Mouse (Mus musculus): ENCODE measurements around the gene Ptcd1. TPM values are rescaled to one million over a fixed set of nuclear protein-coding genes. Genes with fewer than 3 reads are reported as not detected.
"Not testable (repeated sequence)": the region's sequence is repeated elsewhere in the genome, so short reads cannot be mapped to it uniquely, and the experiment has no call there.

Gene Ptcd1
- polyA plus RNA-seq, 1 experiment from 2014 or later: 26.5 TPM

DNA sequence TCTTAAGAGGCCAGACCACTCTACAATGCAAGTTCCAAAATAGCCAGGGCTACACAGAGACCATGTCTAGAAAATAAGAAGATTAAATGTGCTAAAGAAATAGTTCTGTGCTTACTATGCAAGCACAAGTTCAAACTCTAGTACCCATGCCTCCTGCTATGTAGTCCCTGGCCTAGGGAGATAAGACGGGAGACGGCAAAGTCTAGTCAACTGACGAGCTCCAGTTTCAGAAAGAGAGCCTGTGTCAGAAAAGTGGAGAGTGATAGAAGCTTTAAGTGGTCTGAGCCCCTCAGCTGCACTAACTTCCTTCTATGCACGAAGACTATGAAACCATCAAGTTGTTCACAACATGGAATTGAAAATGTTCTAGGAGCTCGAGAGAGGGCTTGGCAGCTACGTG, 17.6 kb downstream of the Ptcd1 start:
- Histone ChIP-seq H3K9me3 (no peaks in the 10 kb centered on the region), H3K4me3 (no peak overlapping the region), H3K4me2 (no peak overlapping the region), H3K27ac (no peak overlapping the region), H3K9ac (no peak overlapping the region), H3K36me3 (replicated peaks) (peaks cover 78% of the 10 kb centered on the region), H3K27me3 (replicated peaks) (no peaks in the 10 kb centered on the region), H3K4me1 (no peaks in the 10 kb centered on the region)
- 96% methylated on average over 6 of the region's 6 CpGs for WGBS
- ATAC-seq (replicated peaks): no peak

DNA sequence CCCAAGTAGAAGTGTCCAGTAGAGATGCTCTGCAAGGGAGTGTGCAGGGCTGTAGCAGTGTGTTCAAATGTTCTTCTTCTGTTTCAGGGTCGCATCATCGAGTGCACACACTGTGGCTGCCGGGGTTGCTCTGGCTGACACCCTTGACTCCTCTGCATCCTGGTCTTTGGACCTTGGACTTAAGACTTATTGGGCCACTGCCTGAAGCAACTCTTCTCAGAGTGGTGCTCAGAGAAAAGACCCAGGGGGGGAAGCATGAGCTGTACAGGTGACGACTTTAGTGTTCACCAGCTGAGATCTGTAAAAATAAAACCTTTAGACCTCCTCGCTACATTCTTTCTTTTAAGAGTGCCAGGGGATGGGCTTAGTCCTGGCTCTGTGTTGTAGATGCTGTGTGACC, 19.2 kb downstream of the Ptcd1 start:
- Histone ChIP-seq H3K27ac (no peak overlapping the region), H3K4me3 (no peak overlapping the region), H3K27me3 (replicated peaks) (no peaks in the 10 kb centered on the region), H3K36me3 (replicated peaks) (peaks cover 76% of the 10 kb centered on the region), H3K9me3 (no peaks in the 10 kb centered on the region), H3K4me2 (no peak overlapping the region), H3K9ac (no peak overlapping the region), H3K4me1 (no peaks in the 10 kb centered on the region)
- 96% methylated on average over 5 of the region's 5 CpGs for WGBS
- no peak for ATAC-seq (replicated peaks)

DNA sequence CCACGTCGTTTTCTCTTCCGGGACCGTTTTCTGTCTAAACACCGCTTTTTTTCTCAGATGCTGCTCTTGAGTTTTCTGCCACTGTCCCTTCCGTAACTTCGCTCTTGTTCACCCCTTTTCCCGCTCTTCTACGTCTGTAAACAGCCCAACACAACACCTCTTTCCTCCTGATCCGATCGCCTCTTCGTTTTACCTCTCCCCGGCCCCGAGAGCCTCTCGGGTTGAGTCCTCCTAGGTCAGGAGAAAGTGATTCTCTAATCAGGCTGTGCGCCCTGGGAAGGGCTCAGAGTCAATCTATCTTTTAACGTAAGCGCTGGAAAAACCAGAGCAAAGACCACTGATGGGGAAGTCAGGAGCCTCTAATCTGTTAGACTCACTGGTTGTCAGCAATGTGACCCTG, 26.3 kb downstream of the Ptcd1 start:
- H3K4me1 ChIP-seq: peaks cover 27% of the 10 kb centered on the region
- peak overlapping the region; percentile 87 for H3K4me3 ChIP-seq
- no peaks in the 10 kb centered on the region for H3K9me3 ChIP-seq
- peak overlapping the region; percentile 96 for H3K27ac ChIP-seq
- H3K9ac ChIP-seq: peak overlapping the region; percentile 88
- peaks cover 27% of the 10 kb centered on the region; the same call in 1 of the 2 replicates for H3K36me3 ChIP-seq (replicated peaks)
- no peaks in the 10 kb centered on the region for H3K27me3 ChIP-seq (replicated peaks)
- H3K4me2 ChIP-seq: peak overlapping the region; percentile 84
- peak; percentile 1; the same call in 1 of the 2 replicates for ATAC-seq (replicated peaks)
- under 1% methylated on average over 18 of the region's 18 CpGs for WGBS

DNA sequence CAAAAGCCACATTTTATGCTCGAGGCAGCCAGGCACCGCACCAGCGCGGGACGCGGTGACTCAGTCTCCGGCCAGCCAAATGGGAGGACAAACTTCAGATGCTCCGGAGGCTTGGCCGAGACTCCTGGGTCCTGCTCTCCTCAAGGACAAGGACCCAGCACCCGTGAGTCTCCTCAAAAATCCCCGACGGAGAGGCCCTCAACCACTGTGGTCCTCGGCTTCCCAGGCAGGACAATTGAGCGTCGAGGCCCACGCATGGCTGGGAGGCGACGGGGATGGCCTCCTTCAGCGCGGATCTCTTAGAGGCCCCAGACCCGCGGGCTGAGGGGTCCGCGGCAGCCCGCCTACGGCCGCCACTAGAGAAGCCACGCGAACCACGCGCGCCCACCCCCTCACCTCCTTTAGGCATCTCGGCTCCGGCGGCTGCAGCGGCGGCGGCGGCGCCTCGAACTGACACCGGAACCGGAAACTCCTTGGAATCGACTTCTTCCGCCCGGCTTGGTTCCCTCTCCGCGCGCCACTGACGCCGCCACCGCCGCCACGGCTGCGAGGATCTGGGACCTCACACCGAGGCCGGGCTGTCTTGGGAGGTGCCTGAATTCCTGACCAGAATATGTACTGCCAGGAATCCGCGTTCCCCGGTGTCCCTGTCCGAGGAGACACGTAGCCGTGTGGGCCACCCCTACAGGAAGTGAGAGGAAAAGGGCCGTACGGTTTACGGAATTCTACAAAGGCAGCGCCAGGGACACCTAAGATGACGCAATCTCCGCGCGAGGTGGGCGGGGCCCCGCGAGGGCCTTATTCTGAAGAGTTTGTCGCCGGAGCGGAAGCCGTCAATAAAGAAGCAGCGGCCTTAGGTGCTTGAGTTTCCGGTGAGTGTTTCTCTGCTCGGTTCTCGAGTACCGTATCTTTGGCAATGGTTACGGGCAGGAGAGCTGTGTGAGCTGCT, 27.1 kb downstream of the Ptcd1 start, which contains the start of the genes Pdap1 and Bud31:
Gene Pdap1 (minus strand): TSS at position 668 of the 949 bp plus-strand sequence.
Gene Bud31 (plus strand): TSS at position 792 of the 949 bp plus-strand sequence.
- Histone ChIP-seq H3K36me3 (replicated peaks) (peaks cover 27% of the 10 kb centered on the region), H3K9ac (peak within 1 kb of the TSS; percentile 88), H3K4me1 (peaks cover 27% of the 10 kb centered on the region), H3K27me3 (replicated peaks) (no peaks in the 10 kb centered on the region), H3K4me3 (peak within 1 kb of the TSS; percentile 87), H3K4me2 (peak within 1 kb of the TSS; percentile 84), H3K9me3 (no peaks in the 10 kb centered on the region), H3K27ac (peak within 1 kb of the TSS; percentile 96)
- peak; percentile 94 for ATAC-seq (replicated peaks)
- under 1% methylated on average over 82 of the region's 84 CpGs for WGBS

DNA sequence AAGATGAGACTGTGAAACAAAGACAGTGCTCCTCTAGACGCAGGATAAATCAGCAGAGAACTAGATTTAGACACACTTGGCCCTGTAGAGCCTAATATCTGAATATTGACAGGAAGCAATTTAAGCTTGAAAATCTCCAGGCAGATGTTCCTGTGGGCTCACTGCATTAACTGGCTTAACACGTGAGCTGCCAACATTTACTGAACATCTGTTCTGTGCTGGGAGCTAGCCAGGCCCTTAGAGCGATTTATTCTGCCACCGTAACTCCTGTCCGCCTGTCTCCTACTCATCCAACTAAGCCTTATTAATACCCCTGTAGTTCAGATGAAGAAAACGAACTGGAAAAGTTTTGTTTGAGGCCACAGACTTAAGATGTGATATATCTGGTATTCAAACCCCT, 28.1 kb downstream of the Ptcd1 start:
- Histone ChIP-seq H3K4me3 (peak overlapping the region; percentile 87), H3K9me3 (no peaks in the 10 kb centered on the region), H3K9ac (peak overlapping the region; percentile 88), H3K36me3 (replicated peaks) (peaks cover 34% of the 10 kb centered on the region), H3K4me1 (peaks cover 27% of the 10 kb centered on the region), H3K4me2 (peak overlapping the region; percentile 84), H3K27ac (peak overlapping the region; percentile 96; the same call in 1 of the 2 replicates), H3K27me3 (replicated peaks) (no peaks in the 10 kb centered on the region)
- ATAC-seq (replicated peaks): no peak
- 15% methylated on average over 6 of the region's 6 CpGs for WGBS

DNA sequence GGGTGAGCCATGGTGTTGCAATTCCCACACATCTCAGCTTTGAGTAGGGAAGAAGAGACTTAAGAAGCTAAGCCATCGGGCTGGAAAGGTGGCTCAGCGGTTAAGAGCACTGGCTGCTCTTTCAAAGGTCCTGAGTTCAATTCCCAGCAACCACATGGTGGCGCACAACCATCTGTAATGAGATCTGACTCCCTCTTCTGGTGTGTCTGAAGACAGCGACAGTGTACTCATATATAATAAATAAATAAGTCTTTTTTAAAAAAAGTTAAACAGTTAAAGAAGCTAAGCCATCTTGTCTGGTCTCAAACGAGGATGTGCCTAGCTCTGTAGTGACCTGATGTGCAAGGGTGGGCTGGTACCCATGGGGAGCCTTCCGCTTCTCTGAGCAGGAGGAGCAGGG, 33.6 kb downstream of the Ptcd1 start:
- H3K9ac ChIP-seq; H3K4me1 ChIP-seq; ATAC-seq (replicated peaks); H3K27ac ChIP-seq; H3K4me2 ChIP-seq; H3K27me3 ChIP-seq (replicated peaks); H3K4me3 ChIP-seq; H3K9me3 ChIP-seq: not testable (repeated sequence)
- WGBS: 91% methylated on average over 6 of the region's 6 CpGs
- peaks cover 70% of the 10 kb centered on the region for H3K36me3 ChIP-seq (replicated peaks)

DNA sequence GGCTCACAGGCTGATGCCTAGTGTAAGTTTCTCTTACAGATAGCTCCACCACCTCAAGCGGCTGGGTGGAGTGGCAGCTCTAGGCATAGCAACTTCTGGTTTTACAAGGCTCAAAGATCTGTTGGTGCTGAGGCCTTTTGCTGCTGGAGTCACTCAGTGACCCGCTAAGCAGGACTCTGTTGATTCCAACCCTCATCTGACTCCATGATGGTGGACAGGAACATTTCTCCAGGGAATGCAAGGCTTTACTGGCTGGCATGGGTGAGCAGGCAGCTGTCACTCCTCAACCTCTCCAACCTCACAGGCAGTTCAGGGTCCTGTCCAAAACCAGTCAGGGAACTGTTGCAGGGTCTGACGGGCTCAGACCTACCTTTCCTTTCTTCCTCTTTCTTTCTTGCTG, 35.9 kb downstream of the Ptcd1 start:
- Histone ChIP-seq H3K9me3 (no peaks in the 10 kb centered on the region), H3K36me3 (replicated peaks) (peaks cover 67% of the 10 kb centered on the region), H3K9ac (no peak overlapping the region), H3K4me3 (no peak overlapping the region), H3K4me2 (no peak overlapping the region), H3K27ac (no peak overlapping the region), H3K4me1 (no peaks in the 10 kb centered on the region), H3K27me3 (replicated peaks) (no peaks in the 10 kb centered on the region)
- no peak for ATAC-seq (replicated peaks)
- WGBS: 91% methylated on average over 3 of the region's 3 CpGs

DNA sequence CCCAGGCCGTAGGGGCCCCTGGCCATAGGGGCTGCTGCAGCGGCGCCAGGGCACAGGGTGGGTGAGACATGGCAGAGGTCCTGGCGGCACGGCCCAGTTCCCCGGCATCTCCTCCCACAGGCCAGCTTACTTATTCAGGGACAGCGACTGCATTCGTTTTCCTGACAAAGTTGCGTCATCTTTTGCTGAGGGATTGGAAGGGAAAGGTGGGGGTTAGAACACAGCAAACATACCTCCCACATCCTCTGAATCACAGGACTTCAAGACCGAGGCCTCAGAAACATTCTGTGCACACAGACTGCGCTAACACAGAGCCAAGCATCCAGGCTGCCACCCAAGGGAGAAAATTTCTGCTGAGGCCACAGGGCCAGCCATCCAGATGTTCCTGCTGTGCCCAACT, 36.7 kb downstream of the Ptcd1 start:
- H3K9me3 ChIP-seq: no peaks in the 10 kb centered on the region
- WGBS: 91% methylated on average over 11 of the region's 11 CpGs
- no peak for ATAC-seq (replicated peaks)

DNA sequence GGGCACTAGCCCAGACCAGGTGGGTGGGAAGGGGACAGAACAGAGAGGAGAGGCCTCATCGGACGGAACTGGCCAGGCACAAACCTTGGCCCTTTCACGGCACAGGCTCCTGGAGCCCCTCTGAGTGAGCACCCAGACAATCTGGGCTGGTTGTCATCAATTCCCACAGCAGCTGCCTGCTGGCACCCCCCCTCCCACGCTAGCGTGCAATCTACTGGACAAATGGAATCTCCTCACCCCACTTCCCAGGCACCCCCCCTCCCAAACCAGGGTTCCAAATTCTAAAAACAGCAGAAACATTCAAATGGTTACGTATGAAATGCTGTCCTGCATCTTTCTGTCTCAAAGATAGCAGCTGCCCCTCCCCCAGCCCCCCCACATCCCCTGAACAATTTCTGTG, 37.1 kb downstream of the Ptcd1 start:
- H3K4me3 ChIP-seq; H3K27me3 ChIP-seq (replicated peaks); H3K9me3 ChIP-seq; H3K4me1 ChIP-seq; ATAC-seq (replicated peaks); H3K27ac ChIP-seq; H3K4me2 ChIP-seq; H3K9ac ChIP-seq: not testable (repeated sequence)
- H3K36me3 ChIP-seq (replicated peaks): peaks cover 64% of the 10 kb centered on the region
- 96% methylated on average over 6 of the region's 6 CpGs for WGBS

More for the DNA sequence above, 36.7 kb downstream of the Ptcd1 start:
- Histone ChIP-seq H3K4me1 (no peaks in the 10 kb centered on the region), H3K4me2 (no peak overlapping the region), H3K27me3 (replicated peaks) (no peaks in the 10 kb centered on the region), H3K9ac (no peak overlapping the region), H3K4me3 (no peak overlapping the region), H3K36me3 (replicated peaks) (peaks cover 65% of the 10 kb centered on the region), H3K27ac (no peak overlapping the region)

DNA sequence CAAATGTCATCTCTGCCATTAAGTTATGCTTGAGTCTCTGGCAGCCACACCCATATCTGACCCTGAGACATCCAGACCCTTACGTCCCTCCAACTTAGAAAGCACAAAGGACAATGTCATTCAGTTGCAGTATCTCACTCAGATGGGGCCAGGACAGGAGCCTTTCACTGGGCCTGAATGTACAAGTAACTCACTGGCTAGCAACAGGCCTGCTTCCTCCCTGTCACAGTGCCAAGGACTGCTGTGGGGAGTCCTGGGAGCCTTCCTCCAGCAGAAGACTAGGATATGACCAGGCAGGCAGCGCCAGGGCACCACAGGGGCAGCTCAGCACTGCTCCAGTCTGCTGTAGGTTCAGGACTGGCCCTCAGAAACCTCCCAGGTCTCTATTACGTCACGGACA, 37.8 kb downstream of the Ptcd1 start:
- Histone ChIP-seq H3K27me3 (replicated peaks) (no peaks in the 10 kb centered on the region), H3K4me1 (no peaks in the 10 kb centered on the region), H3K4me3 (no peak overlapping the region), H3K9me3 (no peaks in the 10 kb centered on the region), H3K4me2 (no peak overlapping the region), H3K9ac (no peak overlapping the region), H3K27ac (no peak overlapping the region), H3K36me3 (replicated peaks) (peaks cover 58% of the 10 kb centered on the region)
- no peak for ATAC-seq (replicated peaks)
- 94% methylated on average over 4 of the region's 4 CpGs for WGBS

DNA sequence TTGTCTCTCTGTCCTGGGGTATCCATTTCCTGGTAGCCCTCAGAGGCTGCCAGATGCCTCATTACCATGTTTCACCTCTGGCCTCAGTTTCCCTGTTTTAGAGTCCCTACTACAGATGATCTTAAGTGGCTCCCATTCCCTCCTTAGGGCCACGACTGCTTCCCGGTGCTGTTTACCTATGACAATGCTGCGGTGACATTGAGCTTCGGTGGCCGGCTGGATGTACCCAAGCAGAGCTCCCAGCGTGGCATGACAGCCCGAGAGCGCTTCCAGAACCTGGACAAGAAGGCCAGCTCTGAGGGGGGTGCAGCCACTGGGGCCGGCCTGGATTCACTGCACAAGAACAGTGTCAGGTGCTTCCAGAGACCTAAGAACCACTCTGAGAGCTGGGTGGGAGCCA, 40.3 kb downstream of the Ptcd1 start:
- no peak overlapping the region for H3K27ac ChIP-seq
- H3K9me3 ChIP-seq: no peaks in the 10 kb centered on the region
- H3K4me3 ChIP-seq: no peak overlapping the region
- H3K4me1 ChIP-seq: no peaks in the 10 kb centered on the region
- 95% methylated on average over 9 of the region's 9 CpGs for WGBS
- H3K36me3 ChIP-seq (replicated peaks): peaks cover 33% of the 10 kb centered on the region
- no peak overlapping the region for H3K9ac ChIP-seq
- ATAC-seq (replicated peaks): no peak
- no peak overlapping the region for H3K4me2 ChIP-seq
- H3K27me3 ChIP-seq (replicated peaks): no peaks in the 10 kb centered on the region

DNA sequence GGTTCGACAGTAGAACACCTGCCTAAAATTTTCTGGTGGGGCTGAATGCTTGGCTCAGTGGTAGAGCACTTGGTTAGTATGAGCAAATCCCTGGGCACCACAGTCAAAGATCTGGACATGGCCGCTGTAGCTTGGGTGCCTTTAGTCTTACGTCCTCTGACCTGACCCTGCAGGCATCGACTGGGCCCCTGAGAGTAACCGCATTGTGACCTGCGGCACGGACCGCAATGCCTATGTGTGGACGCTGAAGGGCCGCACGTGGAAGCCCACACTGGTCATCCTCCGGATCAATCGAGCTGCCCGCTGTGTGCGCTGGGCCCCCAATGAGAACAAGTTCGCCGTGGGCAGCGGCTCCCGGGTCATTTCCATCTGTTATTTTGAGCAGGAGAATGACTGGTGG, 43.5 kb downstream of the Ptcd1 start:
- no peak overlapping the region for H3K4me3 ChIP-seq
- no peaks in the 10 kb centered on the region for H3K9me3 ChIP-seq
- H3K4me1 ChIP-seq: no peaks in the 10 kb centered on the region
- H3K36me3 ChIP-seq (replicated peaks): peaks cover 6% of the 10 kb centered on the region; the same call in 1 of the 2 replicates
- 94% methylated on average over 19 of the region's 19 CpGs for WGBS
- no peak for ATAC-seq (replicated peaks)
- H3K27me3 ChIP-seq (replicated peaks): no peaks in the 10 kb centered on the region
- H3K4me2 ChIP-seq: no peak overlapping the region
- H3K27ac ChIP-seq: no peak overlapping the region
- no peak overlapping the region for H3K9ac ChIP-seq

DNA sequence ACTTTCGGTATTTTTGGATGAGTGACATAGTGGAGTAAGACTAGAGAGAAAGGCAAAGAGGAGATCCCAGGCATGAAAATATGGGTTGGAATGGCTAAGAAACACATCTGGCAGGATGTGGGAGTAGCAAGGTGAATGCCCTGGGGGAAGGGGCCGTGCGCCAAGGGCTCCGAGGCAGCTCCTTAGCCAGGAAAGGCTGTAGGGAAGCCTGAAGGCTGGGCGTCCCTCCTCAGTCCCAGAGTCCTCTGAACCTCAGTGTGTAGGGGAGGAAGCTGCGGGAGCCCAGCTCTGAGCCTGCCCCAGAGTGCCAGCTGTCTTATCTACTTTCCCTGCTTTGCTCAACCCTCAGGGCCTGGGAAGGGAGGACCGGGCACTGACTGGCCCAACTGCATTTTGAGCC, 46.0 kb downstream of the Ptcd1 start:
- no peak for ATAC-seq (replicated peaks)
- no peaks in the 10 kb centered on the region for H3K4me1 ChIP-seq

More for the DNA sequence above, 46.0 kb downstream of the Ptcd1 start:
- H3K9me3 ChIP-seq: no peaks in the 10 kb centered on the region
- H3K36me3 ChIP-seq (replicated peaks): peaks cover 4% of the 10 kb centered on the region; the same call in 1 of the 2 replicates
- H3K27me3 ChIP-seq (replicated peaks): no peaks in the 10 kb centered on the region
- H3K9ac ChIP-seq: no peak overlapping the region
- H3K4me3 ChIP-seq: no peak overlapping the region
- no peak overlapping the region for H3K27ac ChIP-seq
- no peak overlapping the region for H3K4me2 ChIP-seq
- WGBS: 75% methylated on average over 7 of the region's 7 CpGs
